Mouse (Mus musculus) midbrain, embryonic 11.5 days (tissue): ENCODE results near the gene Spag5. TPM values are rescaled to one million over a fixed set of nuclear protein-coding genes. Genes with fewer than 3 reads are reported as not detected.

Experiments
- ATAC-seq: fragments of 200-750 bp; cut with Nextera tagmentation; 2 replicates; pipeline ENCODE4 v1.8.0; 2017; ENCODE audit warnings: moderate TSS enrichment, moderate library complexity; ENCODE audit not compliant: low FRiP score
- DNase-seq: peaks from one replicate; pipeline ENCODE4 v3.0.0; 2015; ENCODE audit warnings: low spot score; ENCODE audit errors: missing footprints
- H3K27ac ChIP-seq: fragments of 300-500 bp; sonication (generic); 2 replicates; pipeline ENCODE4 v1.5.1; 2014; ENCODE audit warnings: low read depth, low read length
- H3K27me3 ChIP-seq: fragments of 300-500 bp; sonication (generic); 2 replicates; pipeline ENCODE4 v1.6.1; 2014; ENCODE audit warnings: mild to moderate bottlenecking, low read length, moderate library complexity, mixed read lengths; ENCODE audit not compliant: control insufficient read depth, insufficient read depth
- H3K36me3 ChIP-seq: fragments of 300-500 bp; sonication (generic); 2 replicates; pipeline ENCODE4 v1.6.1; 2014; ENCODE audit warnings: mild to moderate bottlenecking, low read length, moderate library complexity, mixed read lengths; ENCODE audit not compliant: control insufficient read depth, insufficient read depth
- H3K4me1 ChIP-seq: fragments of 300-500 bp; sonication (generic); 2 replicates; pipeline ENCODE4 v1.6.1; 2014; ENCODE audit warnings: low read length; ENCODE audit not compliant: control insufficient read depth, insufficient read depth
- H3K4me2 ChIP-seq: fragments of 300-500 bp; sonication (generic); 2 replicates; pipeline ENCODE4 v1.6.1; 2014; ENCODE audit warnings: mild to moderate bottlenecking, moderate library complexity
- H3K4me3 ChIP-seq: fragments of 300-500 bp; sonication (generic); 2 replicates; pipeline ENCODE4 v1.5.1; 2014; ENCODE audit warnings: low read depth, low read length
- H3K9ac ChIP-seq: fragments of 300-500 bp; sonication (generic); 2 replicates; pipeline ENCODE4 v1.6.1; 2014; ENCODE audit warnings: low read length
- H3K9me3 ChIP-seq: fragments of 300-500 bp; sonication (generic); 2 replicates; pipeline ENCODE4 v1.6.1; 2016; ENCODE audit warnings: low read length; ENCODE audit not compliant: control insufficient read depth
- WGBS: fragments of 180-500 bp; shearing (Covaris S2); extraction: QIAGEN DNeasy Blood & Tissue Kit; methylation state at CpG from one replicate; pipeline ENCODE4 v1.1.7; 2014; 5-methylcytosine and 5-hydroxymethylcytosine counted together
- polyA plus RNA-seq: library from polyadenylated mRNA; unstranded; fragments of >200 nt; fragmentation: Nextera tagmentation; extraction: Ambion mirVana; gene quantifications from 2 replicates; pipeline ENCODE4 v1.2.1, GENCODE M21; 2014

The Spag5 gene
- polyA plus RNA-seq = 51.5 and 57.1 TPM in 2 replicates

- Histone ChIP-seq H3K4me2 (peak within 1 kb of the TSS; percentile 69), H3K27ac (peak within 1 kb of the TSS; percentile 51), H3K4me1 (peaks cover 6% of the 10 kb centered on the region; the same call in 1 of the 2 replicates), H3K4me3 (peak within 1 kb of the TSS; percentile 86), H3K9ac (peak within 1 kb of the TSS; percentile 83), H3K27me3 (no peaks in the 10 kb centered on the region), H3K9me3 (no peaks in the 10 kb centered on the region), H3K36me3 (peaks cover 20% of the 10 kb centered on the region)
- under 1% methylated on average over 49 of the region's 49 CpGs for WGBS
- DNase-seq = peak; percentile 99
- peak; percentile 99 for ATAC-seq
These were observed at the start of gene Spag5 for GRCm38 (mm10) chr11:78301357-78302084. Spag5 (plus strand) TSS chr11:78301529.

- no peaks in the 10 kb centered on the region for H3K9me3 ChIP-seq
- DNase-seq (no peak), ATAC-seq (no peak)
- H3K4me2 ChIP-seq = no peak overlapping the region
- H3K4me1 ChIP-seq = no peaks in the 10 kb centered on the region
- H3K4me3 ChIP-seq = no peak overlapping the region
- no peak overlapping the region for H3K27ac ChIP-seq
- peaks cover 6% of the 10 kb centered on the region; the same call in 1 of the 2 replicates for H3K27me3 ChIP-seq
- whole genome bisulfite sequencing = 92% methylated on average over 1 of the region's 1 CpGs
- H3K9ac ChIP-seq = no peak overlapping the region
- H3K36me3 ChIP-seq = peaks cover 12% of the 10 kb centered on the region
These were observed 44.7 kb upstream of the Spag5 start for GRCm38 (mm10) chr11:78256618-78257017.

- H3K9me3 ChIP-seq = no peaks in the 10 kb centered on the region
- H3K4me1 ChIP-seq = peaks cover 7% of the 10 kb centered on the region
- H3K9ac ChIP-seq = no peak overlapping the region
- no peak for ATAC-seq
- peak overlapping the region; percentile 84 for H3K4me3 ChIP-seq
- DNase-seq = no peak
- no peak overlapping the region for H3K27ac ChIP-seq
- H3K36me3 ChIP-seq = peaks cover 7% of the 10 kb centered on the region
- H3K4me2 ChIP-seq = no peak overlapping the region
- peaks cover 6% of the 10 kb centered on the region; the same call in 1 of the 2 replicates for H3K27me3 ChIP-seq
- 95% methylated on average over 2 of the region's 2 CpGs for WGBS
These were observed 40.7 kb upstream of the Spag5 start for GRCm38 (mm10) chr11:78260489-78261258.

GRCm38 (mm10) chr11:78261380-78262352, 39.7 kb upstream of the Spag5 start, which contains the start of gene 2610507B11Rik:
2610507B11Rik (plus strand) TSS chr11:78261752.
- DNase-seq (peak; percentile 99), ATAC-seq (peak; percentile 98)
- under 1% methylated on average over 99 of the region's 115 CpGs for WGBS
- no peaks in the 10 kb centered on the region for H3K9me3 ChIP-seq
- peak within 1 kb of the TSS; percentile 84 for H3K4me3 ChIP-seq
- H3K4me2 ChIP-seq = peak within 1 kb of the TSS; percentile 69
- H3K9ac ChIP-seq = peak within 1 kb of the TSS; percentile 84
- peaks cover 6% of the 10 kb centered on the region; the same call in 1 of the 2 replicates for H3K27me3 ChIP-seq
- H3K27ac ChIP-seq = peak within 1 kb of the TSS; percentile 65
- peaks cover 7% of the 10 kb centered on the region for H3K4me1 ChIP-seq
- H3K36me3 ChIP-seq = peaks cover 7% of the 10 kb centered on the region

- Histone ChIP-seq H3K4me1 (peaks cover 7% of the 10 kb centered on the region), H3K9me3 (no peaks in the 10 kb centered on the region), H3K27ac (no peak overlapping the region), H3K4me3 (peak overlapping the region; percentile 84), H3K27me3 (peaks cover 6% of the 10 kb centered on the region; the same call in 1 of the 2 replicates), H3K9ac (peak overlapping the region; percentile 84), H3K36me3 (peaks cover 7% of the 10 kb centered on the region), H3K4me2 (peak overlapping the region; percentile 69)
- ATAC-seq = no peak
- peak; percentile 88 for DNase-seq
- 7% methylated on average over 8 of the region's 8 CpGs for WGBS
These were observed 38.8 kb upstream of the Spag5 start for GRCm38 (mm10) chr11:78262550-78262949.

- H3K27me3 ChIP-seq = no peaks in the 10 kb centered on the region; the same call in 1 of the 2 replicates
- no peaks in the 10 kb centered on the region for H3K9me3 ChIP-seq
- H3K4me2 ChIP-seq = no peak overlapping the region
- no peak overlapping the region for H3K27ac ChIP-seq
- peaks cover 28% of the 10 kb centered on the region for H3K36me3 ChIP-seq
- DNase-seq (no peak), ATAC-seq (no peak)
- H3K4me3 ChIP-seq = no peak overlapping the region
- WGBS = 89% methylated on average over 6 of the region's 6 CpGs
- H3K4me1 ChIP-seq = peaks cover 7% of the 10 kb centered on the region
- H3K9ac ChIP-seq = no peak overlapping the region
These were observed 35.8 kb upstream of the Spag5 start for GRCm38 (mm10) chr11:78265571-78265970.

- no peak overlapping the region for H3K27ac ChIP-seq
- DNase-seq (no peak), ATAC-seq (no peak)
- H3K4me3 ChIP-seq = no peak overlapping the region
- H3K9ac ChIP-seq = no peak overlapping the region
- no peaks in the 10 kb centered on the region for H3K4me1 ChIP-seq
- no peaks in the 10 kb centered on the region for H3K9me3 ChIP-seq
- H3K27me3 ChIP-seq = no peaks in the 10 kb centered on the region
- whole genome bisulfite sequencing = 90% methylated on average over 13 of the region's 13 CpGs
- no peak overlapping the region for H3K4me2 ChIP-seq
- H3K36me3 ChIP-seq = peaks cover 44% of the 10 kb centered on the region
These were observed 29.3 kb upstream of the Spag5 start for GRCm38 (mm10) chr11:78271986-78272385.

- H3K9ac ChIP-seq = no peak overlapping the region
- no peak for ATAC-seq
- H3K27me3 ChIP-seq = no peaks in the 10 kb centered on the region
- WGBS = 100% methylated on average over 1 of the region's 1 CpGs
- peaks cover 34% of the 10 kb centered on the region for H3K36me3 ChIP-seq
- H3K4me1 ChIP-seq = no peaks in the 10 kb centered on the region
- no peak for DNase-seq
- H3K4me3 ChIP-seq = no peak overlapping the region
- H3K9me3 ChIP-seq = no peaks in the 10 kb centered on the region
- H3K4me2 ChIP-seq = no peak overlapping the region
- H3K27ac ChIP-seq = no peak overlapping the region
These were observed 25.7 kb upstream of the Spag5 start for GRCm38 (mm10) chr11:78275596-78275995.
